Mouse (Mus musculus) neutrophil, adult 59 days (primary cell): ENCODE measurements around the gene Olfr1385. TPM values are rescaled to one million over a fixed set of nuclear protein-coding genes. Genes with fewer than 3 reads are reported as not detected.

Experiments used
- total RNA-seq, 2 experiments: library from RNA; stranded (reverse); gene quantifications; 1 replicate in 1 of 2; 2 replicates in 1 of 2; pipeline ENCODE4 v1.2.4; 2023

Olfr1385 gene
- under 1 TPM in 1 of 2 experiments, not detected in 1; 0.11 TPM for total RNA-seq

DNA sequence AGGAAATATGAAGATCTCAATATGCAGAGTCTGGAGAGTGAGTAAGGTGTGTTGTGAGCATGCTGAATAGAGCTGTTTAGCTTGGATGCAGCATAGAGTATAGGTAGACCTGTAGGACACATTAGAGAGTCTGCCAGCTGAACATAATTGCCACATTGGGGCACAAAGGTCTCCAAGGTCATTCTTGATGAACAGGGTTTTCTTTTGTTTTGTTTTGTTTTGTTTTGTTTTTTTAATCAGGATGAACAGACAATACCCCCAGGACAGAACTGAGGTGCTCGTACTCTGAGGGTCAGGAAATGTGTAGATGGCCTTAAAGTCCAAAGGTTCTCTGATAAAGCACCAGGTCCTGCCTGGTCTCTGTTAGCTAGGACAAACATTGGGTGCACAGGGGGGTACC, at the start of gene Olfr1385:
Olfr1385 (plus strand) TSS at position 301 of the 400 bp plus-strand sequence.

DNA sequence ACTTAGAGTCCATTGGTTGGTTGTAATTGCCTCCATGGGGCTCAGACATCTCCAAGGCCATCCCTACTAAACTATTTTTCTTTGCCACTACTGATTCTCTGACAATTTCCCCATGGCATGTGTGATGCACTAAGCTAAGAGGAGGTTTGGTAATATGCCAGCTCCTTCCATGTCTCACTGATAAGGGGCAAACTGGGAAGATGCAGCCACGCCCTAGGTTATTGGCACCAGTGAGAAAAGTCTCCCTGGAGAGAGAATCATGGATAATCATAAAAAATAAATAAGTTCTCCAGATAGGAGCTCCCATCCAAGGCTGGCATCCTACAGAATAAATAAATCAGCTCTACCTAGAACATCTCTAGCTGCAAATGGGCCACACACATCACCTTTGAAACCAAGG, 33.8 kb upstream of the Olfr1385 start, which contains the start of gene Olfr1387:
Olfr1387 (plus strand) TSS at position 301 of the 400 bp plus-strand sequence.

DNA sequence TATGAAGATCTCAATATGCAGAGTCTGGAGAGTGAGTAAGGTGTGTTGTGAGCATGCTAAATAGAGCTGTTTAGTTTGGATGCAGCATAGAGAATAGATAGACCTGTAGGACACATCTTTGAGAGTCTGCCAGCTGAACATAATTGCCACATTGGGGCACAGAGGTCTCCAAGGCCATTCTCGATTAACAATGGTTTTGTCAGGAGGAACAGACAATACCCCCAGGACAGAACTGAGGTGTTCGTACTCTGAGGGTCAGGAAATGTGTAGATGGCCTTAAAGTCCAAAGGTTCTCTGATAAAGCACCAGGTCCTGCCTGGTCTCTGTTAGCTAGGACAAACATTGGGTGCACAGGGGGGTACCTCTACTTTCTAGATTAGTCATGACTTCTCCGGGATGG, 24.1 kb upstream of the Olfr1385 start, which contains the start of gene Olfr1386:
Olfr1386 (plus strand) TSS at position 301 of the 400 bp plus-strand sequence.

DNA sequence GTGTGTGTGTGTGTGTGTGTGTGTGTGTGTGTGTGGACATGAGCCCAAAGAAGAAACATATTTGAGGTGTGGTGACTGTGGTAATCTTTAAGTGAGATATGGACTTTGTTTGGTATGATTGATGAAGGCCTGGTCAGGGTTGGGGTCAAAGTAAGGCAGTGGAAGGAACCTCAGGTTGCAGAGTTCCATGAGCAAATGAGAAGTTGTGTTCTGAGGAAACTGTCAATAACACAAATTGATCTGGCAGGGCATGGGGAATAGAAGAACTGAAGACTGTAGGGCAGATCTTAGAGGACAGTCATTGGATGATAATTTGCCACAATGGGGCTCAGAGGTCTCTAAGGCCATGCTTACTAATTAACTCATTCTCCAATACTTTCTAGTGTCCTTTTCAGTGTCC, 30.5 kb downstream of the Olfr1385 start, which contains the start of gene Olfr1383:
Olfr1383 (plus strand) TSS at position 301 of the 400 bp plus-strand sequence.

DNA sequence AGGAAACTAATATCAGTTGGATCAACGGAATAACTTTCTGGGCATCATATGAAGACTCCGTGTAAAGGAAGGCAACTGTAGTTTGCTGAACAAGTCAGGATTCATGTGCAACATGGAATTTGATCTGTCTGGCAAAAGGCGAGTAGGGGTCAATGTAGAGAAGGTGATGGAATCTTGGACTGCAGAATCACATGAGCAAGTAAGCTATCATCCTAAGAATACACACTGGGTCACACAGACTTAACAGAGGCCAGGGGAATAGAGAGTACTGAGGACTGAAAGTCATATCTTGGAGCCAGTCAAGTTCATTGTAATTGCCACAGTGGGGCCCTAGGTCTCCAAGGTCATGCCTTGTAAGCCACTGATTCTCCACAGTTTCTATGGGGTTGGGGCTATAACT, 39.1 kb downstream of the Olfr1385 start, which contains the start of gene Olfr1382:
Olfr1382 (plus strand) TSS at position 301 of the 400 bp plus-strand sequence.

DNA sequence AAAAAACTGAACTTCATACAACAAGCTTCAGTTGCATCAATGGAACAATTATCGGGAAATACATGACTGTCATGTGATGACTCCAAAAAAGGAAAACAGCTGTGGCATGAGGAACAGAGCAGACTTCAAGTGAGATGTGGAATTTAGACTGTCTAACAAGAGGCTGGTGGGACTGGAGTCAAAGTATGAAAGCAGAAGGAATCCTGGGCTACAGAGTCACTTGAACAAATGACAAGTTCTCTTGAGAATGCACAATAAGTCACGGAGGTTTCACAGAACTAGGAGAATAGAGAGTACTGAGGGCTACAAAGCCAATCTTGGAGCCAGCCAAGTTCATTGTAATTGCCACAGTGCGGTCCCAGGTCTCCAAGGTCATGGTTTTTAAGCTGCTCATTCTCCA, 54.3 kb downstream of the Olfr1385 start, which contains the start of gene Olfr1381:
Olfr1381 (plus strand) TSS at position 301 of the 400 bp plus-strand sequence.

Other genes with a start within 250 kb of the Olfr1385 start
- 10 to 100 TPM; 85.1 to 92.1 TPM for gene Mgat1, start 244.9 kb upstream of the Olfr1385 start, total RNA-seq
- gene Olfr1393, start 210.8 kb upstream of the Olfr1385 start, total RNA-seq = under 1 TPM in 1 of 2 experiments, not detected in 1; 0.18 TPM
- under 1 TPM in 1 of 2 experiments, not detected in 1; 0.47 TPM for gene Olfr1392, start 203.8 kb upstream of the Olfr1385 start, total RNA-seq
- gene Olfr10, start 184.3 kb upstream of the Olfr1385 start, total RNA-seq = not detected
- not detected for gene Olfr1391, start 166.3 kb upstream of the Olfr1385 start, total RNA-seq
- not detected for gene Olfr1390, start 153.9 kb upstream of the Olfr1385 start, total RNA-seq
- gene Olfr1389, start 66.0 kb upstream of the Olfr1385 start, total RNA-seq = not detected
- under 1 TPM; 0.24 to 0.27 TPM for gene Olfr1388, start 52.4 kb upstream of the Olfr1385 start, total RNA-seq
- gene Olfr1387, start 33.7 kb upstream of the Olfr1385 start, total RNA-seq = not detected
- gene Olfr1386, start 24.0 kb upstream of the Olfr1385 start, total RNA-seq = not detected
- not detected for gene Olfr1384, start 17.7 kb downstream of the Olfr1385 start, total RNA-seq
- gene Olfr1383, start 30.6 kb downstream of the Olfr1385 start, total RNA-seq = not detected
- gene Olfr1382, start 39.2 kb downstream of the Olfr1385 start, total RNA-seq = not detected
- gene Olfr1381, start 54.4 kb downstream of the Olfr1385 start, total RNA-seq = not detected
- not detected for gene Olfr1380, start 67.8 kb downstream of the Olfr1385 start, total RNA-seq
- gene Flt4, start 120.2 kb downstream of the Olfr1385 start, total RNA-seq = under 1 TPM; 0.22 to 0.53 TPM
- gene Scgb3a1, start 174.5 kb downstream of the Olfr1385 start, total RNA-seq = not detected
- gene Cnot6, start 223.7 kb downstream of the Olfr1385 start, total RNA-seq = 10 to 100 TPM; 44.2 to 47.3 TPM